Mouse (Mus musculus): ENCODE results near the gene Gm13199. TPM values are rescaled to one million over a fixed set of nuclear protein-coding genes. Genes with fewer than 3 reads are reported as not detected.
A peak's percentile ranks its signal among the peaks of the same experiment; 100 is the strongest.

Gene Gm13199
- polyA plus RNA-seq, 1 experiment = 7.8 TPM

- DNase-seq (ENCODE audit: extremely low spot score in 1 of 2, low spot score in 1 of 2) = peak in 1 of 2 experiments; percentile 36
These were observed 38.5 kb downstream of the Gm13199 start for GRCm38 (mm10) chr2:5824213-5824612.

- no peak for DNase-seq (ENCODE audit: extremely low spot score in 1 of 2, low spot score in 1 of 2)
These were observed 40.3 kb downstream of the Gm13199 start for GRCm38 (mm10) chr2:5822449-5822848.

- DNase-seq (ENCODE audit: extremely low spot score in 1 of 2, low spot score in 1 of 2) = no peak
These were observed 41.5 kb downstream of the Gm13199 start for GRCm38 (mm10) chr2:5821264-5821663.

Other genes with a start within 250 kb of the Gm13199 start
- 29.8 and 32.6 TPM in 2 replicates for gene Camk1d, start 148.4 kb downstream of the Gm13199 start, polyA plus RNA-seq (2012; rRNA removed)
- gene Nudt5, start 17.9 kb downstream of the Gm13199 start, polyA plus RNA-seq (2012; rRNA removed) = 12.1 and 12.7 TPM in 2 replicates
- gene Cdc123, start 17.8 kb downstream of the Gm13199 start, polyA plus RNA-seq (2012; rRNA removed) = 124 and 140 TPM in 2 replicates
- gene Sec61a2, start 32.5 kb upstream of the Gm13199 start, polyA plus RNA-seq (2012; rRNA removed) = 169 and 186 TPM in 2 replicates
- gene Dhtkd1, start 79.9 kb upstream of the Gm13199 start, polyA plus RNA-seq (2012; rRNA removed) = 12.7 and 12.8 TPM in 2 replicates
- 22.2 and 22.6 TPM in 2 replicates for gene Upf2, start 88.5 kb upstream of the Gm13199 start, polyA plus RNA-seq (2012; rRNA removed)

Measured in frontal cortex, adult 2 months (tissue).